Mouse (Mus musculus) right cerebral cortex, adult 18-20 months (tissue): ENCODE data around the gene Dmp1.

Source experiments
- DNase-seq: peaks from one replicate; pipeline ENCODE4 v3.0.0; 2022; ENCODE audit warnings: mixed read lengths

Gene Dmp1

DNA sequence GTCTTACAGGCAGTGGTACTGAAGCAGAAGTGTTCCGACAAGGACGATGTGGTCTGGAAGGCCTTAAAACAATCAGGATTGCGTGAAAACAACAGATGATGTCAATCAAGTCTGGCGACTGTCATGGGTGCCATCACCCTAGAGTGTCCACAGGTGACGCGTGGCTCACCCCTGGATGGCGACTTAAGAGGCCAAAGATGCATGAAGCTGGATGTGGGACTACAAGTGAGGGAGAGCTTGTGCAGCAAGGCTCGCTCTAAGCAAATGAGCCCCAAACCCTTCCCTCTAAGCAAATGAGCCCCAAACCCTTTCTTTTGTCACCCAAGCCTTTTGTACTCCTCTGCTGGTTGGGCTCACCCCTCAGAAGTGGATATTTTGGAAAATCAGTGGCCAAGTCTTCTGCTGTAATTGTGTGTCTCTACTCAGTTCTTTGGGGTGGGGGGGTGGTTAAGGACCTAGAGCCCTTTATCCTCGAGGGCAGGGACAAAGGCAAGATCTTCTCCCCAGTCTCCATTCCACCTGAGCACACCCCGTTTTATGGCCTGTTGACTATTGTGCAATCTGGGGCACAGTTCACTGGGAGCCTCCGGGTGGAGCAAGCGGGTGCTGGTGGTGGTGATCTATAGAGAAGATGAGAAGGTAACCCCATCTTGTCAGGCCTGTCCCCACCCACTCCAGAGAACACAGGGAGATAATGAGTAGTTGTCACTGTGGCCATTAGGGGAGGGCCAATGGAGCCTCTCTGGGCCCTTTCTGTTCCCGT, 60.8 kb downstream of the Dmp1 start:
- DNase-seq, result no peak
